Mouse (Mus musculus) limb, embryonic 13.5 days (tissue): Measurements from ENCODE around the gene Tas1r1. TPM values are rescaled to one million over a fixed set of nuclear protein-coding genes. Genes with fewer than 3 reads are reported as not detected.
"Not testable (repeated sequence)": the region's sequence is repeated elsewhere in the genome, so short reads cannot be mapped to it uniquely, and the experiment has no call there.

ENCODE experiments used
- ATAC-seq: fragments of 200-750 bp; cut with Nextera tagmentation; 2 replicates; pipeline ENCODE4 v1.8.0; 2017; ENCODE audit warnings: low read depth, moderate number of reproducible peaks, moderate TSS enrichment; ENCODE audit not compliant: low FRiP score
- H3K27ac ChIP-seq: fragments of 300-500 bp; sonication (generic); 2 replicates; pipeline ENCODE4 v1.5.1; 2015; ENCODE audit warnings: inconsistent platforms, mild to moderate bottlenecking, moderate library complexity
- H3K27me3 ChIP-seq: fragments of 300-500 bp; sonication (generic); 2 replicates; pipeline ENCODE4 v1.6.1; 2015; ENCODE audit warnings: mild to moderate bottlenecking, inconsistent platforms
- H3K36me3 ChIP-seq: fragments of 300-500 bp; sonication (generic); 2 replicates; pipeline ENCODE4 v1.6.1; 2015; ENCODE audit warnings: inconsistent platforms, mild to moderate bottlenecking, moderate library complexity
- H3K4me1 ChIP-seq: fragments of 300-500 bp; sonication (generic); 2 replicates; pipeline ENCODE4 v1.6.1; 2015; ENCODE audit warnings: inconsistent platforms
- H3K4me2 ChIP-seq: fragments of 300-500 bp; sonication (generic); replicated peaks from 2 replicates; pipeline ENCODE4 v1.6.1; 2015; ENCODE audit warnings: inconsistent platforms, mild to moderate bottlenecking, moderate library complexity
- H3K4me3 ChIP-seq: fragments of 300-500 bp; sonication (generic); 2 replicates; pipeline ENCODE4 v1.5.1; 2015; ENCODE audit warnings: moderate library complexity, mild to moderate bottlenecking, inconsistent platforms
- H3K9ac ChIP-seq: fragments of 300-500 bp; sonication (generic); 2 replicates; pipeline ENCODE4 v1.6.1; 2015; ENCODE audit warnings: mild to moderate bottlenecking, inconsistent platforms
- H3K9me3 ChIP-seq: fragments of 300-500 bp; sonication (generic); 2 replicates; pipeline ENCODE4 v1.6.1; 2016; ENCODE audit warnings: inconsistent platforms
- WGBS: fragments of 180-500 bp; shearing (Covaris S2); methylation state at CpG from one replicate; pipeline ENCODE4 v1.1.7; 2015; 5-methylcytosine and 5-hydroxymethylcytosine counted together
- polyA plus RNA-seq: library from polyadenylated mRNA; unstranded; fragments of >200 nt; fragmentation: Nextera tagmentation; extraction: Ambion mirVana; gene quantifications from 2 replicates; pipeline ENCODE4 v1.2.1, GENCODE M21; 2015

The Tas1r1 gene
- polyA plus RNA-seq, 1 experiment from 2014 or later, result 1.3 TPM

GRCm38 (mm10) chr4:152039831-152040310, 1.5 kb upstream of the Tas1r1 start:
- no peaks in the 10 kb centered on the region for H3K9me3 ChIP-seq
- H3K27ac ChIP-seq, result no peak overlapping the region
- whole genome bisulfite sequencing, result 4% methylated on average over 25 of the region's 25 CpGs
- no peaks in the 10 kb centered on the region for H3K27me3 ChIP-seq
- H3K36me3 ChIP-seq, result peaks cover 40% of the 10 kb centered on the region
- H3K4me3 ChIP-seq, result peak overlapping the region; percentile 100
- H3K9ac ChIP-seq, result peak overlapping the region; percentile 95
- peak overlapping the region; percentile 99 for H3K4me2 ChIP-seq
- peaks cover 21% of the 10 kb centered on the region for H3K4me1 ChIP-seq
- ATAC-seq, result no peak

GRCm38 (mm10) chr4:152038985-152039830, 840 bp upstream of the Tas1r1 start, which contains the start of gene Nol9:
TSS of gene Nol9 (plus strand) at chr4:152039321.
- H3K4me1 ChIP-seq, result peaks cover 21% of the 10 kb centered on the region
- H3K27ac ChIP-seq, result no peak within 1 kb of the TSS

GRCm38 (mm10) chr4:152036464-152036863, 1.9 kb downstream of the Tas1r1 start:
- H3K36me3 ChIP-seq, H3K9me3 ChIP-seq, ATAC-seq, H3K27ac ChIP-seq, H3K4me2 ChIP-seq, H3K27me3 ChIP-seq, H3K4me3 ChIP-seq, H3K9ac ChIP-seq: not testable (repeated sequence)
- peaks cover 21% of the 10 kb centered on the region for H3K4me1 ChIP-seq
- WGBS, result 85% methylated on average over 6 of the region's 6 CpGs

More at GRCm38 (mm10) chr4:152038985-152039830, 840 bp upstream of the Tas1r1 start, which contains the start of gene Nol9:
- no peaks in the 10 kb centered on the region for H3K27me3 ChIP-seq
- H3K9ac ChIP-seq, result peak within 1 kb of the TSS; percentile 95
- H3K9me3 ChIP-seq, result no peaks in the 10 kb centered on the region
- under 1% methylated on average over 80 of the region's 86 CpGs for WGBS
- peak within 1 kb of the TSS; percentile 99 for H3K4me2 ChIP-seq
- peaks cover 34% of the 10 kb centered on the region for H3K36me3 ChIP-seq
- peak; percentile 86 for ATAC-seq
- H3K4me3 ChIP-seq, result peak within 1 kb of the TSS; percentile 100

- WGBS, result 88% methylated on average over 13 of the region's 13 CpGs
- ATAC-seq, result no peak
- H3K4me3 ChIP-seq, result no peak overlapping the region
- no peak overlapping the region for H3K9ac ChIP-seq
- no peaks in the 10 kb centered on the region for H3K9me3 ChIP-seq
- peaks cover 7% of the 10 kb centered on the region; the same call in 1 of the 2 replicates for H3K27me3 ChIP-seq
- no peak overlapping the region for H3K4me2 ChIP-seq
- no peaks in the 10 kb centered on the region for H3K36me3 ChIP-seq
- peaks cover 15% of the 10 kb centered on the region for H3K4me1 ChIP-seq
- no peak overlapping the region for H3K27ac ChIP-seq
These were observed 5.4 kb downstream of the Tas1r1 start for GRCm38 (mm10) chr4:152032922-152033321.

GRCm38 (mm10) chr4:152029997-152030396, 8.4 kb downstream of the Tas1r1 start:
- Histone ChIP-seq H3K36me3 (peaks cover 6% of the 10 kb centered on the region), H3K27me3 (peaks cover 7% of the 10 kb centered on the region; the same call in 1 of the 2 replicates), H3K9ac (0 out of 2 replicates have a peak overlapping the region, but pooled peaks have one; percentile 5), H3K27ac (no peak overlapping the region), H3K9me3 (no peaks in the 10 kb centered on the region), H3K4me2 (no peak overlapping the region), H3K4me3 (no peak overlapping the region; the same call in 1 of the 2 replicates), H3K4me1 (peaks cover 37% of the 10 kb centered on the region)
- 77% methylated on average over 4 of the region's 4 CpGs for WGBS
- no peak for ATAC-seq

- peaks cover 42% of the 10 kb centered on the region for H3K4me1 ChIP-seq
- no peak overlapping the region for H3K9ac ChIP-seq
- no peak overlapping the region for H3K27ac ChIP-seq
- WGBS, result 50% methylated on average over 5 of the region's 5 CpGs
- peaks cover 7% of the 10 kb centered on the region; the same call in 1 of the 2 replicates for H3K27me3 ChIP-seq
- no peak overlapping the region for H3K4me3 ChIP-seq
- no peak overlapping the region; the same call in 1 of the 2 replicates for H3K4me2 ChIP-seq
- no peaks in the 10 kb centered on the region for H3K9me3 ChIP-seq
- ATAC-seq, result no peak
- peaks cover 16% of the 10 kb centered on the region for H3K36me3 ChIP-seq
These were observed 9.3 kb downstream of the Tas1r1 start for GRCm38 (mm10) chr4:152029087-152029486.

- 63% methylated on average over 15 of the region's 15 CpGs for WGBS
- H3K9me3 ChIP-seq, result no peaks in the 10 kb centered on the region
- H3K36me3 ChIP-seq, result peaks cover 21% of the 10 kb centered on the region
- peak overlapping the region; percentile 81 for H3K4me3 ChIP-seq
- H3K4me1 ChIP-seq, result peaks cover 42% of the 10 kb centered on the region
- H3K27ac ChIP-seq, result no peak overlapping the region
- no peak for ATAC-seq
- H3K4me2 ChIP-seq, result peak overlapping the region; percentile 98
- peak overlapping the region; percentile 73 for H3K9ac ChIP-seq
- peaks cover 7% of the 10 kb centered on the region; the same call in 1 of the 2 replicates for H3K27me3 ChIP-seq
These were observed 9.9 kb downstream of the Tas1r1 start for GRCm38 (mm10) chr4:152028456-152028855.

GRCm38 (mm10) chr4:152027524-152027923, 10.8 kb downstream of the Tas1r1 start, which contains the start of gene Zbtb48:
TSS of gene Zbtb48 (minus strand) at chr4:152027671.
- peak within 1 kb of the TSS; percentile 44; the same call in 1 of the 2 replicates for H3K27ac ChIP-seq
- peak within 1 kb of the TSS; percentile 84 for H3K9ac ChIP-seq
- peak within 1 kb of the TSS; percentile 98 for H3K4me2 ChIP-seq
- under 1% methylated on average over 35 of the region's 35 CpGs for WGBS
- H3K9me3 ChIP-seq, result no peaks in the 10 kb centered on the region
- peaks cover 42% of the 10 kb centered on the region for H3K4me1 ChIP-seq
- peak; percentile 99 for ATAC-seq
- H3K4me3 ChIP-seq, result peak within 1 kb of the TSS; percentile 81
- H3K27me3 ChIP-seq, result peaks cover 7% of the 10 kb centered on the region; the same call in 1 of the 2 replicates
- H3K36me3 ChIP-seq, result peaks cover 30% of the 10 kb centered on the region

GRCm38 (mm10) chr4:152026751-152027508, 11.4 kb downstream of the Tas1r1 start:
- Histone ChIP-seq H3K27me3 (peaks cover 3% of the 10 kb centered on the region; the same call in 1 of the 2 replicates), H3K9ac (peak overlapping the region; percentile 84), H3K4me3 (peak overlapping the region; percentile 81), H3K9me3 (no peaks in the 10 kb centered on the region), H3K36me3 (peaks cover 36% of the 10 kb centered on the region), H3K27ac (peak overlapping the region; percentile 44; the same call in 1 of the 2 replicates), H3K4me2 (peak overlapping the region; percentile 98), H3K4me1 (peaks cover 42% of the 10 kb centered on the region)
- peak; percentile 29 for ATAC-seq
- 3% methylated on average over 41 of the region's 41 CpGs for WGBS

- no peak overlapping the region; the same call in 1 of the 2 replicates for H3K4me2 ChIP-seq
- H3K9ac ChIP-seq, result peak overlapping the region; percentile 84
- no peaks in the 10 kb centered on the region for H3K27me3 ChIP-seq
- H3K36me3 ChIP-seq, result peaks cover 60% of the 10 kb centered on the region
- H3K27ac ChIP-seq, result no peak overlapping the region
- ATAC-seq, result no peak
- no peaks in the 10 kb centered on the region for H3K9me3 ChIP-seq
- H3K4me3 ChIP-seq, result no peak overlapping the region
- H3K4me1 ChIP-seq, result peaks cover 36% of the 10 kb centered on the region
- WGBS, result 89% methylated on average over 11 of the region's 11 CpGs
These were observed 13.8 kb downstream of the Tas1r1 start for GRCm38 (mm10) chr4:152024525-152024924.

GRCm38 (mm10) chr4:152022506-152022905, 15.9 kb downstream of the Tas1r1 start:
- 0 out of 2 replicates have a peak overlapping the region, but pooled peaks have one; percentile 20 for H3K9ac ChIP-seq
- H3K9me3 ChIP-seq, result no peaks in the 10 kb centered on the region
- H3K27me3 ChIP-seq, result no peaks in the 10 kb centered on the region
- H3K4me1 ChIP-seq, result peaks cover 25% of the 10 kb centered on the region
- peaks cover 79% of the 10 kb centered on the region for H3K36me3 ChIP-seq
- no peak for ATAC-seq
- no peak overlapping the region for H3K4me3 ChIP-seq
- no peak overlapping the region for H3K4me2 ChIP-seq
- no peak overlapping the region for H3K27ac ChIP-seq
- WGBS, result 90% methylated on average over 8 of the region's 8 CpGs
